Mouse (Mus musculus): Measurements from ENCODE around the gene Has1. TPM values are rescaled to one million over a fixed set of nuclear protein-coding genes. Genes with fewer than 3 reads are reported as not detected.
A peak's percentile ranks its signal among the peaks of the same experiment; 100 is the strongest.

The Has1 gene
- total RNA-seq (2014; rRNA removed) = 0.07 and 1.4 TPM in 2 replicates
- polyA plus RNA-seq (2015; fragmentation: Nextera tagmentation; extraction: Ambion mirVana) = 1.1 and 1.2 TPM in 2 replicates

GRCm38 (mm10) chr17:17855064-17855838 is at the start of gene Has1:
Gene Has1, minus strand, starts transcription at chr17:17855205.
- ATAC-seq (peak; percentile 8; the same call in 1 of the 2 replicates), DNase-seq (ENCODE audit: low spot score) (no peak)
- H3K4me1 ChIP-seq (ENCODE audit: insufficient read depth, low read length) = no peaks in the 10 kb centered on the region
- H3K4me3 ChIP-seq (ENCODE audit: low read length) = no peak within 1 kb of the TSS
- no peak for TF ChIP-seq CTCF (IDR thresholded peaks at IDR 0.05; ENCODE audit: low read depth)
- H3K27me3 ChIP-seq (ENCODE audit: insufficient read depth, low read length) = no peaks in the 10 kb centered on the region
- H3K9ac ChIP-seq (replicated peaks; ENCODE audit: low read length) = no peak within 1 kb of the TSS
- no peak within 1 kb of the TSS for H3K27ac ChIP-seq
- no peaks in the 10 kb centered on the region for H3K36me3 ChIP-seq (ENCODE audit: insufficient read depth, low read length)
- 62% methylated on average over 8 of the region's 8 CpGs for WGBS
- no peaks in the 10 kb centered on the region for H3K9me3 ChIP-seq (ENCODE audit: low read length)
- H3K4me2 ChIP-seq (ENCODE audit: low read depth, low read length) = no peak within 1 kb of the TSS

GRCm38 (mm10) chr17:17900768-17901167 is 45.8 kb upstream of the Has1 start:
- no peak for ATAC-seq
- Histone ChIP-seq H3K36me3 (ENCODE audit: insufficient read depth, low read length) (no peaks in the 10 kb centered on the region), H3K27me3 (ENCODE audit: insufficient read depth, low read length) (no peaks in the 10 kb centered on the region), H3K27ac (no peak overlapping the region), H3K4me2 (ENCODE audit: low read depth, low read length) (no peak overlapping the region), H3K9ac (replicated peaks; ENCODE audit: low read length) (no peak overlapping the region), H3K4me3 (ENCODE audit: low read length) (no peak overlapping the region), H3K4me1 (ENCODE audit: insufficient read depth, low read length) (no peaks in the 10 kb centered on the region), H3K9me3 (ENCODE audit: low read length) (no peaks in the 10 kb centered on the region)
- WGBS = 93% methylated on average over 1 of the region's 1 CpGs
- TF ChIP-seq CTCF (IDR thresholded peaks at IDR 0.05; ENCODE audit: low read depth) = no peak
- no peak for DNase-seq (ENCODE audit: low spot score)

DNA sequence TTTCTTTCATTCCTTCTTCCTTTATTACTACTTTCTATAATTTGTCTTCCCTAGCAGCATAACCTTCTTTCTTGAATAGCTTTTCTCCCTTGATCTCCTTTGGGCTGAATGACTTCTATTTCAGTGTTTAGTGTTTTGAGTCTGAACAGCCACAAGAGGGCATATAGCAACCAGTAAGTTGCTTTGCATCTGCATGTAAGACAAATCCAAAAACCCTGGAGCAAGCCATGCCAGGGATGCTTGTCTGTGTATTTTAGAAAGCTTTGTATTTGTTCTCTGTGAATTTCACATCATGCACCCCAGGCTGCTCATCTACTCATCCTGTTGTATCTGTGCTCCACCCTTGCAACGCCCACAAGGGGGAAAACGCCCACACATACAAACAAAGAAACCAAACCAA is 44.3 kb upstream of the Has1 start:
- no peak overlapping the region for H3K9ac ChIP-seq (replicated peaks; ENCODE audit: low read length)
- peak; percentile 51; the same call in 1 of the 2 replicates for ATAC-seq
- H3K36me3 ChIP-seq (ENCODE audit: insufficient read depth, low read length) = no peaks in the 10 kb centered on the region
- no peaks in the 10 kb centered on the region for H3K4me1 ChIP-seq (ENCODE audit: insufficient read depth, low read length)
- no peaks in the 10 kb centered on the region for H3K9me3 ChIP-seq (ENCODE audit: low read length)
- H3K4me3 ChIP-seq (ENCODE audit: low read length) = no peak overlapping the region
- peak; percentile 72 for TF ChIP-seq CTCF (IDR thresholded peaks at IDR 0.05; ENCODE audit: low read depth)
- H3K27ac ChIP-seq = no peak overlapping the region
- no peaks in the 10 kb centered on the region for H3K27me3 ChIP-seq (ENCODE audit: insufficient read depth, low read length)
- WGBS = 88% methylated on average over 2 of the region's 2 CpGs
- H3K4me2 ChIP-seq (ENCODE audit: low read depth, low read length) = no peak overlapping the region
- peak; percentile 72 for DNase-seq (ENCODE audit: low spot score)

DNA sequence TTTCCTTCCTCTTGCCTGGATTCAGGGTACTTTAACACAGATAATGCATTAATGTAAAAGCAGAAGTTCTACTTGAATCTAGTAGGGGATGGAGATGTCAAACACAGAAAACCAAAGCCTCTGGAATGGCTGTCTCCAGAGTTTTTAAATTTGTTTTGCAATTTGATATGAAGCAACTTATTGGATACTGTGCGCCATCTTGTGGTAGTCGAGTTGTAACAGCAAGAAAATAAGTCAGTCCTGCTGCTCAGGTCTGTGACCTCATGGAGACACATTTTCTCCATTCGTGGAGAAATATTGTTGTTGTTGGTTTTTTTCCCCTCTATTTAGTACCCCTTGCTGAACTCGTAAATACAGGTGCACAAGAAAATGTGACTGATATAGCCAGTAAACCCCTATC is 41.0 kb upstream of the Has1 start:
- Histone ChIP-seq H3K4me3 (ENCODE audit: low read length) (no peak overlapping the region), H3K4me1 (ENCODE audit: insufficient read depth, low read length) (no peaks in the 10 kb centered on the region), H3K27me3 (ENCODE audit: insufficient read depth, low read length) (no peaks in the 10 kb centered on the region), H3K4me2 (ENCODE audit: low read depth, low read length) (no peak overlapping the region), H3K9ac (replicated peaks; ENCODE audit: low read length) (no peak overlapping the region), H3K36me3 (ENCODE audit: insufficient read depth, low read length) (no peaks in the 10 kb centered on the region), H3K27ac (no peak overlapping the region), H3K9me3 (ENCODE audit: low read length) (no peaks in the 10 kb centered on the region)
- peak; percentile 89 for DNase-seq (ENCODE audit: low spot score)
- peak; percentile 35; the same call in 1 of the 2 replicates for ATAC-seq
- WGBS = under 1% methylated on average over 4 of the region's 4 CpGs
- TF ChIP-seq CTCF (IDR thresholded peaks at IDR 0.05; ENCODE audit: low read depth) = peak; percentile 81

DNA sequence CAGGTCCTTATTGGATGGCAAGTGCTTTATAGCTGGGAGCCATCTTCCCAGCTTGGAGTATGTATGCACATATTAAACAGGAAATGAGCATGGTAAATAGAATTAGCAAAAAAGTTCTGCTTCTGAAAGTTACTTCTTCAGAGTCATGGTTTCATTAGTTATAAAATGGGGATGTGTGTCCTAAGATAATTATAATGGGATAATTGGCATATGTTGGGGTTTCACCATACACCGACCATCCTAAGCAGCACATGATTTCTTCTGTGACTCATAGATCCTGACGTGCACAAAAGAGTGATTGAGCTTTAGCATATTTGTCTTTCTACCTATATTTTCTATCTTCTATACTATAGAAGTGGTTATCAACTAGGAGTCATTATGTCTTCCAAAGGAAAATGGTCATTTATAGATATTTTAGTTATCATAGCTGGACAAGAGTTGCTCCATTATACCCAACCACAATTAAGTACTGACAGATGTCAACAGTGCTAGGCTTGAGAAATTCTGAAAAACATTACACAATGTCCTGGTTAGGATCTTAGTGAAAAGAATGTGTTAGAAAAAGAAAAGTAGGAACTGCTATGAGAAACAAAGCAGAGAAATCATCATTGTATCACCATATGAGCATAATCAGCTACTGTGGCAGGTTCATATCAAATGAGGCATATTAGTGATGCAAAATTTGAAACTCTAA is 34.9 kb upstream of the Has1 start:
- DNase-seq (ENCODE audit: low spot score) (no peak), ATAC-seq (no peak)
- H3K9ac ChIP-seq (replicated peaks; ENCODE audit: low read length) = no peak overlapping the region
- no peaks in the 10 kb centered on the region for H3K4me1 ChIP-seq (ENCODE audit: insufficient read depth, low read length)
- WGBS = 88% methylated on average over 2 of the region's 2 CpGs
- no peaks in the 10 kb centered on the region for H3K27me3 ChIP-seq (ENCODE audit: insufficient read depth, low read length)
- no peak overlapping the region for H3K4me2 ChIP-seq (ENCODE audit: low read depth, low read length)
- H3K36me3 ChIP-seq (ENCODE audit: insufficient read depth, low read length) = no peaks in the 10 kb centered on the region
- no peak overlapping the region for H3K4me3 ChIP-seq (ENCODE audit: low read length)
- TF ChIP-seq CTCF (IDR thresholded peaks at IDR 0.05; ENCODE audit: low read depth) = no peak
- no peaks in the 10 kb centered on the region for H3K9me3 ChIP-seq (ENCODE audit: low read length)
- no peak overlapping the region for H3K27ac ChIP-seq

- H3K9ac ChIP-seq (replicated peaks; ENCODE audit: low read length) = no peak within 1 kb of the TSS
- no peaks in the 10 kb centered on the region for H3K27me3 ChIP-seq (ENCODE audit: insufficient read depth, low read length)
- DNase-seq (ENCODE audit: low spot score) = no peak
- H3K4me3 ChIP-seq (ENCODE audit: low read length) = no peak within 1 kb of the TSS
- WGBS = 47% methylated on average over 1 of the region's 1 CpGs
- no peaks in the 10 kb centered on the region for H3K36me3 ChIP-seq (ENCODE audit: insufficient read depth, low read length)
- H3K27ac ChIP-seq = no peak within 1 kb of the TSS
- no peak within 1 kb of the TSS for H3K4me2 ChIP-seq (ENCODE audit: low read depth, low read length)
- no peaks in the 10 kb centered on the region for H3K9me3 ChIP-seq (ENCODE audit: low read length)
- no peaks in the 10 kb centered on the region for H3K4me1 ChIP-seq (ENCODE audit: insufficient read depth, low read length)
- TF ChIP-seq CTCF (IDR thresholded peaks at IDR 0.05; ENCODE audit: low read depth) = no peak
- no peak for ATAC-seq
Observed at GRCm38 (mm10) chr17:17887774-17888248, 32.8 kb upstream of the Has1 start, which contains the start of the genes Fpr2 and Fpr3. Gene Fpr2, plus strand, starts transcription at chr17:17887824. Gene Fpr3, plus strand, starts transcription at chr17:17887852.

All from hindbrain, postnatal 0 days (tissue).